Mouse (Mus musculus): Measurements from ENCODE around the gene Srl.
"Not testable (repeated sequence)": the region's sequence is repeated elsewhere in the genome, so short reads cannot be mapped to it uniquely, and the experiment has no call there.

The Srl gene

DNA sequence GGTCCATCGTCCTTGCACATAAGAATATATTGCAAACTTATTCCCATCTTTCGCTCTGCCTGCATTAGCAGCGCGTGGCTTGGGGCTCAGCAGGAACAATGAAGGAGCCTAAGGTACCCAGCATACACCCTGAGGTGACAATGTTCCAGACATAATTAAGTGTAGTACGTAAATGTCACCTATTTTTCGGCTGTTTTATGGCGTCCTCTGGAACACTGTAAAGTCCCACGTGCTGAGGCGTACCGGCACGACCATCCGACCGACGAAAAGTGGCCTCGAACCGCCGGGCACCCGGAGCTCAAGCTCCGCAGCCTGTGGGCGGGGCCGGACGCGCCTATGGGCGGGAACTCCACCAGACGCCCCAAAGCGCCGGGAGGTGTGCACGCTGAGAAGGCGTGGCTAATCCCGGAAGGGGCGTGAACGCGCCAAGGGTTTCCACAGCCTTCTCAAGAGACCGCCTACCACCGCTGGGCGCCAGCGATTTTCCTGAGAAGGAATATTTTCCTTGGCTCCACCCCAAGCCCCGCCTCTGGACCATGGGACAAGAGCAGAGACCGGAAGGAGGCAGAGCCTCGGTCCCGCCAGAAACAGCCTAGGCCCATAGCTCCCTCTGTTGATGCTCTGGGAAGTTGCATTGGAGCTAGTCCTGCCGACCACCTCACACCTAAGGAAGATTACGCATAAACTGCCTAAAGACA, at the start of gene Srl:
TSS of gene Srl (minus strand) at position 316 of the 698 bp plus-strand sequence.
- DNase-seq, result peak; percentile 97

DNA sequence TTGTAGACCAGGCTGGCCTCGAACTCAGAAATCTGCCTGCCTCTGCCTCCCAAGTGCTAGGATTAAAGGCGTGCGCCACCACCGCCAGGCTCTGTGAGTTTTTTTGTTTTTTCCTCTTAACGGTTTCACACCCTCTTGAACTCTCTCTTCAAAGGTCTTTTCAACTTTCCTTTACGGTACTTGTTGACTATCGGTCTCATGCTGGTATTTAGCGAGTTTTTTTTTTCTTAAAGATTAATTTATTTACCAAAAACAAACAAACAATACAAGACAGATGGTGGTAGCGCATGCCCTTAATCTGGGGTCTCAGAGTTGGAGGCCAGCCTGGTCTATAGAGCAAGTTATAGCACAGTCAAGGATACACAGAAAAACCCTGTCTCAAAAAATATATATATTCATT, 48.6 kb upstream of the Srl start:
- no peak for DNase-seq

DNA sequence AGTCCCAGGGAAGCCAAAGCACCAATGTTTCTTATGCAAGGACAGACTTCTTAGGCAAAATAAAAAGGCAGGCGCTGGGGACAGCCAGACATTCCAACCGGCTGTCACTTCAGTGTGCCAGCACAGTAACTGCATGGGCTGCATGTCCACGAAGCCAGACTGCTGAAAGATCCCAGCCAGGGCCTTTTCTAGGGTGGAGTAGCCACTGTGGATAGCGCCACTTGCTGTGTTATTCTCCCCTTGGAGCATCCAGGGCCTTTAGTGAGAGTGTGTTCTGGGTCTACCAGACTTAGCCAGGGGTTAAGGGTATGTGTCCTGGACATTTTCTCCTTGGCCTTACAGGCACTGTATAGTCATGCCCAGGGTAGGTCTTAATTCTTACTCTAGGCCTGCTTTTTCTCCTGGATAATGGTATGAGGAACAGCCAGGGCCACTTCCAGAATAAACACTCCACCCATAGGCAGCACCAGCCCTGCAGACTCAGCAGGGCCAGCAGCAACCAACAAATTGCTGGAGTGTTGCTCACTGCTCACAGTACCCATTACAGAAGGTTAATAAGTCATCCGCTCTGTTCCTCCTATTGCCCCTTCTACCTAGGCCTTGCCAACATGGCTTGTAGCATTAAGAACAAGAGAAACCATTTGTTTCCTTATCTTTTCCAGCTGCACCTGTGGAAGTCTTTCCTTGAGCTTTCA, 46.0 kb upstream of the Srl start:
- no peak for DNase-seq

DNA sequence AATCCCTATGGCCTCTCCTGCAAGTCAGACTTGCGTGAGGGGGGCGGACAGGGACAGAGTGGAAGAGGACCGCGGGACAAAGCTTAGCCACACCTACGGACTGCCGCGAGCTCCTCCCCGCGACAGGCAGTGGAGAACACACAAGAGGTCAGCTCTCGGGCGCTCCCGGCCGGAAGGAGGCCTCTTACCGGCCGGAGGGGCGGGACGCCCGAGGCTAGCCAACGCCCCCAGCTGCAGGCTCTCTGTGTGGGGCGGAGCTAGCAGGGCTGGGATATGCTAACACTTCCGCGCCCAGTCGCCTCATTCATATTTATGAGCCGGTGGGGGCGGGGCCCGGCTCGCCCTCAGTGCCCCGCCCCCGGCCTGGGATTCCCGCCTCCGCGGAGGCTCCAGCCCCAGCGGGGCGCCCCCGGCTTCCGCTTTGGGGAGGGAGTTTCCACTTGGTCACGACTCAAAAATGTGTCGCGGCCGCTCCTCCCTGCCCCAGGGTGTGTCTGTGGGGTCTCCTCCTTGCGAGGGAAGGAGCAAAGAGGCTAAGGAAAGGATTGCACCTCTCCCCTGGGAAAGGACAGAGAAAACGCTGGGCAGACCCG, 45.0 kb upstream of the Srl start:
- peak; percentile 88 for DNase-seq

DNA sequence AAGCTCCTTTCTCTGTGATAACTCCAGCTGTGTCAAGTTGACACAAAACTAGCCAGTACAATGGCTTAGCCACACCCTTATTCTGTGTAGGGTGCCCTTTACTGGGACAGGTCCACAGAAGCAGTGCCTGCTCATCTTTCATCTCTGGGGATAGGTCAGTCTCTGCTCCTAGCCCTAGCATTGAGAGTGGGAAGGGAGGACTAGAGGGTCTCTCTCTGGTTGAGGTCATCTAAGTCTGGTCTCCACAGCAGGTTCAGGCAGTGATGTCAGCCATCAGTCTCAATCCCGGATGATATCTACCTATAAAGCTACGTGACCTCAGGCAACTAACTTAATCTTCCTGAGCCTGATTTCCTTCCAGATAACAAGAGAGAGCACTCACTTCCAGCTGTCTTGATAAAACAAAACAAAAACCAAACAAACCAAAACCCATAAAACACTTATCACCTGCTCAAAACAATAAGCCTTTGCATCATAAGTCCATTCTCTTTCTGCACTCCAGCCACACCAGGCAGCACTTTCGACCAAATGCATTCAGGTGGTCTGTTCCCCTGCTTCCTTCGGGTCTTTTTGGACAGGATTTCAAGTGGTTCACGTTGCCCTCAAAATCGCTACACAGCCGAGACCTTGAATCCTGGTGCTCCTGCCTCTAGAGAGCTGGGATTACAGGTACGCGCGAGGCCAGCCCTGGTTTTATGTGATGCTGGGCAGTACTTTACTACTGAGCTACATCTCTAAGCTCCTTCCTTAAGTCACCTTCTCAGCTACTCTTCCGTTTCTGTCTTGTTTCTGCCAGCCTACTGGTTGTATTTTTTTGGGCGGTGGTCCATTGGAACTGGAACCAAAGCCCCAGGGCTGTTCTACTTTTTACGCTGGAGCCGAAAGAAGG, 44.3 kb upstream of the Srl start:
- no peak for DNase-seq

DNA sequence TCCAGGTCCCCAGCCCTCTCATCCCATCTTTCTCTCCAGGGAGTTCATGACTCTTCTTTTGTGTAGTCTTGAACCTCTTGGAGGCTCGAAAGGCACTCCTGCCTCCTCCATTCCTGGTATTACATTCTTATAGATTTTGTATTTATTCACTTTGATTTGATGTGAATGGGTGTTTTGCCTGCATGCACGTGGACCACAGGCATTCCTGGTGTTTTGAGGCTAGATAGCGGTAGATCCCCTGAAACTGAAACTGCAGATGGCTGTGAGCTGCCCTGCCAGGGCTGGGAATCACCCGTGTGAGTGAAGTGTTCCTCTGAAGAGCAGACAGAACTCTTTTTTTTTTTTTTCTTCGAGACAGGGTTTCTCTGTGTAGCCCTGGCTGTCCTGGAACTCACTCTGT, 42.8 kb upstream of the Srl start:
- no peak for DNase-seq

DNA sequence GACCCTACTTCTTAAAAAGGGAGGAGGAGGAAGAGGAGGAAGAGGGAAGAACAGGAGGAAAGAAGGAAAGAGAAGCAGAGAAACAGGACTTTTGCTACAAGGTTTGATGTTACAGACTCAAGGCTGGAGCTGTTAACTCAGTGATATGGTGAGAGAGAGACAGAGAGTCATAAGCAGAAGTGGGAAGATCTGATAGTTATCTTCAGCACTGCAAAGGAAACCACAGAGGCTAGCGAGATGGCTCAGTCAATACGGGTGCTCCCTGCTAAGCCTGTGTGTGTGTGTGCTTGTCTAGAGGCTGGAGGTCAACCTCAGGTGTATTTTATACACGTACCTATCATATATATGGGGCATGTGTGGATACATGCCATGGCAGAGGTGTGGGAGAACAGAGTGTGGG, 42.2 kb upstream of the Srl start:
- DNase-seq, result no peak

DNA sequence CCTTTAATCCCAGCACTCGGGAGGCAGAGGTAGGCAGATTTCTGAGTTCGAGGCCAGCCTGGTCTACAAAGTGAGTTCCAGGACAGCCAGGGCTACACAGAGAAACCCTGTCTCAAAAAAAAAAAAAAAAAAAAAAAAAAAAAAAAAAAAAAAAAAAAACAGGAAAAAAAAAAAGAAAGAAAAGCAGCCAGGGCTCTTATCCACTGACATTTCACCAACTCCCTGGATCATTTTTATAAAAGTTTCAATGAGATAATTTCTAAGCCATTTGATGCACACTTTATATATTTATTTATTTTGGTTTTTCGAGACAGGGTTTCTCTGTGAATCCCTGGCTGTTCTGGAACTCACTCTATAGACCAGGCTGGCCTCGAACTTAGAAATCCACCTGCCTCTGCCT, 39.6 kb upstream of the Srl start:
- DNase-seq, result not testable (repeated sequence)

DNA sequence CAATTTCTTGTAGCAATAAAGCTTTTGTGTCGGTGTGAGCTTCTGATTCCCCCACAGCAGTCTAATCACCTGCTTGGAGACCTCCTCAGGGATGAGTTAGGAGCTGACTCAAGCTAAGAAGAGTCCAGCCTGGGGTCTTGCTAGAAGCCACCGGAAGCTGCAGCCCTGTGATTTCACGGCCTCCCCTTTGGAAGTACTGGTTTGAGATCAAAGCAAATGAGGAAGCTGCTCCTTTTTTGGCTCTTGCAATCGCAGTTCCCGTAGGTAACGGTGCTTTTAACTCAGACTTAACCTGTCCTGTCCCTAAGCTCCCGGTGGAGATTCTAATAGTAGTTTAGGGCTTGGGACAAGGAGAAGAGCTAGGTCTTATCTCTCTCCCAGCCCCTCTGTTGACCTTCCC, 37.0 kb upstream of the Srl start:
- DNase-seq, result no peak

DNA sequence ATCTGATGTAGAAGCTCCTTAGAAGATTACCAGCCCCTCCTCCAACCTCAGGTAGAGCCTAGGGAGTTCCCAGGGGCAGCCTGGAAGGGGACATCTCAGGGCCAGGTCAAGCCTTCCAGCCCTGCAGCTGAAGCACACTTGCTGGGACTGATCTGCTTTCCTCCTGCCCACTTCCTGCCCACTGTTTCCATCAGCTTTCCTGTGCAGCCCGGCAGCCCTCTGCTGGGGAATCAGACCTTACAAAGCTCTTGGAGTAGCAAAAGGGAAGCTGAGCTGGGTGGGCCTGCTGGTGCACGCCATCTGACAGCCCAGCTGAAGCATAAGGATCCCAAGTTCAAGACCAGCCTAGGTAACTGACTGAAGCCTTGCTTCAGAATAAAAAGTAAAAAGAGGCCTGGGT, 35.3 kb upstream of the Srl start:
- DNase-seq, result no peak

DNA sequence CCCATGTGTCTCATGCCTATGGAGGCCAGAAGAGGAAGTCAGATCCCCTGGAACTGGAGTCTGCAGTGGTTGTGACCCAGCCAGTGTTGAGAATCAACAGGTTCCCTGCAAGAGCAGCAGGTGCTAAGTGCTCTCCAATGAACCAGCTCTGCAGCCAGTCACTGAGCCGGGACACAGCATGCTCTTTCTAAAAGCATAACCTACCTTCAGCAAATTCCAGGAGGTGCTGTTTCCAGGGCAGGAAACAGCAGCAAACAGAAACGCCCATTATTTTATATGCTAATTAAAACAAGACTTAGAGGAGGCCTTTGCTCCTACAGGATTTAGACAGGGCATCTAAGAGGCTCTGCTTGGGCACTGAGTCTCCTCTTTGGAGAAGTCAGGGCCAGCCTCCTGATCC, 34.4 kb upstream of the Srl start:
- no peak for DNase-seq

DNA sequence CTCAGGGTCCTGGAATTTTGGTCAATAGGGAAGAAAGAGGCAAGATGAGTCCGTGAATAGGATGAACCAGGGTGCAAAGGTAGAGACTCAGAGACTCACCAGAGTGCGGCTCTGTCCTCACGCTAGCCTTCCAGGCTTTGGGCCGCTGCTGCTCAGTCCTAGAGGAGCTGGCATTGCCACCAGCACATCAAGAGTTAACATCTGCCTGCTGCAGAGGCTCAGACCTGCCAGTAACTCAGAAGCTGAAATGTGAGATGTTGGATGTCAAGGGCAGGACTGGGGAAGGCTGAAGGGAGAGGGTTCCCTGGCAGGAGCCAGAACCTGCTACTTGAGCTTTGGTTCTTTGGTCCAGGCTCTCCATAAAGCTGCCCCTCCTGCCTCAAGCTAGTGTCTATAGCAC, 29.1 kb upstream of the Srl start:
- DNase-seq, result no peak

DNA sequence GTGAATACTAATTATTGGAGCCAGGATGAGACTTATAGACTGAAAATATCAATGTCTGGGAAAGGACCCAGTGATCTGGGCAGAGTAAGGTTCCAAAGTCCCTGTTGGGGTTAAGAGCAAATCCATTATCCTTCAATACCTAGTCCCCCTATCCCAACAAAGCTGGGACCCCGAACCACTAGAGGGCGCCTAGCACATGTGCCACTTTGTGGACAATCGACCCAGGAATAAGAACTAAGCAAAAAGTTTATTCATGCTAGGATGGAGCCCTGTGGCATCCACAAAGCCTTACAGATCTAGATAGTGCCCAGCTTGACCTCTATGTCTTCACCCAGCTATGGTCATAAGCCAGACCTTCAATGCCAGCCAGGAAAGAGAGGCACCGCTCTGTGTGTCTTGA, 26.3 kb upstream of the Srl start:
- peak; percentile 75 for DNase-seq

DNA sequence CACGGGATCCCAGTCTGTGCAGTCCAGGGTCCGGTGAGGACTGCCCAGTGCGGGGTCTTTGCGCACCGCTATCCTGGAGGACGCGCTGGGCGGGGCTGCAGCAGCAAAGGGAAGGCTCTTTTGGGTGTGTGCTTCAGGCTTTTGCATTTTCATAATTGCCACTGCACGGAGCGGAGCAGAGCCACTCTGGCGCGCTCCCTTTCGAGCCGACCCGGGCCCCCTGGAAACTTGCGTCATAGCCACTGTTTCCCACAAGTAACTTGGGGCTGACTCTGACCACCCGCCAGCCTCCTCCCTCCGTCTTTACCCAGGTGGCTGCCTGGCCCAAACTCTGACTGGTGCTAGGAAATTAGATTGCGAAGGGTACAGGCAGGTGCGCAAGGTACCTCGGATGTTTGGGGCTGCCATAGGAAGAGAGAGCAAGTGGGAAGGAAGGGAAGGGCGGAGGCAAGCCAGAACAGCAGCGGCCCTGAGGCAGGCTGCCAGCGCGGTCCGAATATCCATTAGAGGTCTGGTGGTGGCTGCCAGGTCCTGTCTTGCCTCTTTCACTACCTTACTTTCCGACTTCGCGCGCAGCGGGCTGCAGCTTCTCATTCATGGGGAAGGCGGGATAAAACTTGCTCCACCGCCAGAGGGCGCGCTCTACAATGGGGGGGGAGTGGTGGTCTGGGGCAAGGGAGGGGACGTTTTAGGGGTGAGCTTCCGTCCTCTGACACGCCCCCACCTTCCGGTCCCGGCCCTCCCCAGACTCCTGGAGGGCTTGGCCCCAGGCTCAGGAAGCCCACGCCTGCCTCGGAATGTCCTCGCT, 18.7 kb upstream of the Srl start:
- DNase-seq, result peak; percentile 61

DNA sequence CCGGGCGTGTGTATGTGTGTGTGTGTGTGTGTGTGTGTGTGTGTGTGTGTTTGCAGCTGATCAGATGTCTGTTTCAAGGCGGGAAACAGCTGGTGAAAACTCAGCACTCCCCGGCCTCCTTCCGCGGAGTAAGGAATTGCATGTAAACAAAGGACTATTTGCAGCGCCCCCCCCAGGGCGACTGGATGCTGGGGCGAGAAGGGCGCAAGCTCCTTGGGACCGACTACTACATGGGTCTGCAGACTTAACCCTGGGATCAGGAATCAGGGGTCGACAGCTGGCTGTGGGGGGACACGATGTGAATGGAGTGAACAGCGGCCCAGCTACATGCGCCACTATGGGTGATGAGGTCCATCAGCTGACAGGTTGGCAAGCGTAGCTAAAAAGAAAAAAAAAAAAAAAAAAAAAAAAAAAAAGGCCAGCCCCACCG, 18.1 kb upstream of the Srl start, which contains the start of gene Tfap4:
TSS of gene Tfap4 (minus strand) at position 140 of the 430 bp plus-strand sequence.
- DNase-seq, result peak; percentile 80

DNA sequence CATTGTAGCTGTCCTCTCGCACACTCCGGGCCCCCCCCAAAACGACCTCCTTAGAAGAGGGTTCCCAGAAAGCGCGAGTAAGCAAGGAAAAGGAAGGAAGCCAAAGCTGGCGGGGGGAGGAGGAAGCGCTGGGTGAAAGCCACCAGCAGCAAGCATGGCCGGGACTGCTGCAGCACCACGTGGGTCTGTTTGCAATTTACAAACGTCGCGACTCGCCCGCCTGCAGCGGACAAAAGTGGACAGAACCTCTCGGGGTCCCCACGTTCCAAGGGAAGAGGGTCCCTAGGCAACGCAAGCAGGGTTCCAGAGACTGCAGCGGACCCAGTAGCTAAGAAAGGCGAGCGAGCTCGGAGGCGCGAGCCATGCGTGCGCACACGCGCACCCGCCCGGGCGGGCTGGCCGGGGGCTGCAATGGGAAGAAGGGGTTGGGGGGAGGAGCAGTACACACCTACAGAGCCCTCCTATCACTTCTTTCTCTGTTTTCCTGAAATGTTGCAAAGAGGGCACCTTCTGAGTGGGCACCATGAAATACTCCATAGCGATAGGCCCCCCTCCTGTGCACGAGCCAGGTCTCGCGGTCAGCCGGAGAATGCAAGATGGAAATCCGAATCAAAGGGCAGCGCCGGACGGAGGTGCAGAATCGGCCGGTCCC, 17.5 kb upstream of the Srl start:
- peak; percentile 68 for DNase-seq

DNA sequence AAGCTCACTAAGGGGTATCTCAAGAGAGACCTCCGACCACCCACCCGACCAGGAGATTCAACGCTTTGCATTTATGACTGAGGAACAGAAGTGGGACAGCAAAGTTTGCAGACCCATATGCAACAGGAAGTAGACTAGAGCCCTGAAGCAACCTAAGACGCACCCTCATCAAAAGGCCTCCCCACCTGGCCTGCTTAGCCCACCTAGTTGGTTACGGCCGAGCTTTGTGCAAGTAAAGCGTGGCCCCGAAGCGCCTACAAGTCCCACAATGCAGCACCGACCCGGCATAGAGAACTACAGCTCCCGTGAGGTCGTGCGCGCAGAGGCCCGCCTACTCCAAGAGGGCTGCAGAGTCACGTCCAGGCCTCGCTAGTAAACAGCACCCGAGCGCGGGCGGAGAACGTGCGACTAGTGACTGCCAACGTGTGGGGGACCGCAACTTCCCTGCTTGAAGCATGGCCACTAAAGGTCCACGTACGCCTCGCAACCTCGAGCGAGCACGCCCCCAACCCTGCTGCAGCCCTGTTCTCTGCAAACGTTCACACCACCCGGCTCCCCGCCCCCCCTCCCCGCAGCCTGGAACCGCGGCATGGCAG, 16.9 kb upstream of the Srl start:
- DNase-seq, result peak; percentile 87

DNA sequence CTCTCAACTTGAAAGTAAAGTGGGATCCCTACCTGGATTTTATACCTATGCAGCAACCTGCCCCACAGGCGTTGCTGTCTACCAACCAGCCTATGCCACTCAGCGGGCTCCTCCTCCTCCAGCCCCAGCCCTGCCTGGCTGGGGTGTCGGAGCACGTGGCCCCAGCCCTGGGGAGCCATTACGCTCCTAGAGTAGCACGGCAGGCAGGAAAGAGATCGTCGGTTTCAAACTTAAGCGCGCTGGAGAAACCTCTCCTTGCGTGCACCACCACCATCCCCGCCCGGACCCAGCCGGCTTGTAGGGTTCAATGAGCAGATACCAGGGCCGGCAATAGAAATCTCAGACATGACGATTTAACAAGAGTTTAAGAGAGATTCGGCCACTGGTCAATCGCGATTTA, 16.3 kb upstream of the Srl start:
- DNase-seq, result peak; percentile 51

DNA sequence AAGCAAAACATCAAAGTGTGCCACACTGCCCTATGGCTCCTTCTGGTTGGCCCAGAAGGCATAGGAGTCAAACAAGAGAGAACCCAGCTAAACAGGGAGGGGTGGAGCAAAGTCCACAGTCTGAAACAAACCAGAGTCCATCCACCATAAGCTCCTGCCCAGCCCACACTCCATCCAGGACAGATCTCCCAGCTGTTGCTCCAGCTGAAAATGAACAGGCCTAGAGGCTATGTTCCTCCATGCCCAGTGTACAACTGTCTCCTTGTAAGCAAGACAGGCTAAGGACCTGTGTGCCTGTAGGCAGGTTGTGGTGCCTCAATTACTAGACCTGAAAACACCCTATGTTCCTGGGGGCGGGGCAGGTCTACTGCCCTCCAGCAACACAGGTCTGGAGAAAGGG, 15.5 kb upstream of the Srl start:
- no peak for DNase-seq

DNA sequence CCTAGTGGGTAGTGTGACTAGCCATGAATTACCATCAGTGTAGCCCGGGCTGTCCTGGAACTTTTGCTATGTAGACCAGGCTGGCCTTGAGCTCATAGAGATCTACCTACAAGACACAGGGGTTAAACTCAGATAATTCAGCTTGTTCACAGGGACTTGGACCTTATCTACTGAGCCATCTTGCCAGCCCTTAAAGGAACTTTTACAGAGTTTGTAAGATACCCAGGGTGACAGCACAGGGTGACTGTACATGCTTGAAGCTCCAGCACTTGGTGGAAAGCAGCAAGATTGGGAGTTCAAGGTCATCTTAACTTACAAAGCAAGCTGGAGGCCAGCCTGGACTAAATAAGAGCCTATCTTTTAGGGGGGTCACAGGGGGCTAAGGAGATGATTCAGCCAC, 13.9 kb upstream of the Srl start:
- DNase-seq, result no peak

DNA sequence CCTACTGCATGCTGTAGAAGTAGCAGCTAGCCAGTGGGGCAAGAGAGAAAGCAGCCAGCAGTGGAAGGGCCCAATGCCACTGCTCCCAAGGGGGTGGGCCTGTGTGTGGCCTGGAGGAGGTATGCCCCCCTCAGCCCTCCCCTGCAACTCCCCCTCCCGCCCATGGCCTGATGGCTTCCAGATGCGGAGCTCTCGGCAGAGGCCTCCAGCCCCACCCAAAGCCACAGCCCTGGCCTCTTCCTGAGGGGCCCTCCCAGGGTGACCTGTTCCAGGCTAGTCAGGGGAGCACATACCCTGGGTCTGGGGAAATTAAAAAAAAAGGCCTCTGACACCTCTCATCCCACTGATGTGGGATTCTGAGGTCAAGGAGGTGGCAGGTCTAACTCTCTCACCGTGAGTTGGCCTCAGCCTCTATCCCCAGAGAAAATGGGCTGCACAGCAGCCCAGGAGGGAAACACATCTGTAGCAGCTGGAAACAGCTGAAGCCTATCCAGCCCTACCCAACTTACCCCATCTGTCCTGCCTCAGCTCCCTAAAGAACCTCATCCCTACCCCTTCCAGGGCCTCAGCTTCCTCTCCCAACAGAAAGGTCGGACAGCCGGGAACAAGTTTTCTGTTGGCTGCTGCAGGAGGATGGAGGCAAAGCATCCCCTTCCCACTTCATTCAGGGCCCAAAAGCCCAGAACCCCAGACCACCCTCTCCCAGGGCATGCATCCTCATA, 11.4 kb upstream of the Srl start:
- DNase-seq, result no peak

All from cerebellum, adult 8-10 months (tissue).